Mouse (Mus musculus) kidney, embryonic 15.5 days (tissue): ENCODE results near the gene Olfr960. TPM values are rescaled to one million over a fixed set of nuclear protein-coding genes. Genes with fewer than 3 reads are reported as not detected.

Source experiments
- ATAC-seq: fragments of 200-750 bp; cut with Nextera tagmentation; replicated peaks from 2 replicates; pipeline ENCODE4 v1.8.0; 2017; ENCODE audit warnings: moderate TSS enrichment; ENCODE audit not compliant: low FRiP score
- H3K27ac ChIP-seq: fragments of 300-500 bp; sonication (generic); 2 replicates; pipeline ENCODE4 v1.5.1; 2015; ENCODE audit warnings: mild to moderate bottlenecking, inconsistent platforms
- H3K27me3 ChIP-seq: fragments of 300-500 bp; sonication (generic); 2 replicates; pipeline ENCODE4 v1.6.1; 2015; ENCODE audit warnings: inconsistent platforms
- H3K36me3 ChIP-seq: fragments of 300-500 bp; sonication (generic); 2 replicates; pipeline ENCODE4 v1.6.1; 2015; ENCODE audit warnings: inconsistent platforms
- H3K4me1 ChIP-seq: fragments of 300-500 bp; sonication (generic); 2 replicates; pipeline ENCODE4 v1.6.1; 2015; ENCODE audit warnings: inconsistent platforms
- H3K4me2 ChIP-seq: fragments of 300-500 bp; sonication (generic); 2 replicates; pipeline ENCODE4 v1.6.1; 2015; ENCODE audit warnings: moderate library complexity, mild to moderate bottlenecking, inconsistent platforms
- H3K4me3 ChIP-seq: fragments of 300-500 bp; sonication (generic); replicated peaks from 2 replicates; pipeline ENCODE4 v1.5.1; 2015; ENCODE audit warnings: mild to moderate bottlenecking, inconsistent platforms
- H3K9ac ChIP-seq: fragments of 300-500 bp; sonication (generic); 2 replicates; pipeline ENCODE4 v1.6.1; 2015; ENCODE audit warnings: mild to moderate bottlenecking, inconsistent platforms
- H3K9me3 ChIP-seq: fragments of 300-500 bp; sonication (generic); replicated peaks from 2 replicates; pipeline ENCODE4 v1.6.1; 2016; ENCODE audit warnings: inconsistent platforms
- WGBS: fragments of 180-500 bp; shearing (Covaris S2); methylation state at CpG from one replicate; pipeline ENCODE4 v1.1.7; 2015; ENCODE audit warnings: mixed read lengths; 5-methylcytosine and 5-hydroxymethylcytosine counted together
- polyA plus RNA-seq: library from polyadenylated mRNA; unstranded; fragments of >200 nt; fragmentation: Nextera tagmentation; extraction: Ambion mirVana; gene quantifications from 2 replicates; pipeline ENCODE4 v1.2.1, GENCODE M21; 2015

Olfr960 gene
- polyA plus RNA-seq: 0.16 TPM in 1 of 2 replicates, not detected in the other

DNA sequence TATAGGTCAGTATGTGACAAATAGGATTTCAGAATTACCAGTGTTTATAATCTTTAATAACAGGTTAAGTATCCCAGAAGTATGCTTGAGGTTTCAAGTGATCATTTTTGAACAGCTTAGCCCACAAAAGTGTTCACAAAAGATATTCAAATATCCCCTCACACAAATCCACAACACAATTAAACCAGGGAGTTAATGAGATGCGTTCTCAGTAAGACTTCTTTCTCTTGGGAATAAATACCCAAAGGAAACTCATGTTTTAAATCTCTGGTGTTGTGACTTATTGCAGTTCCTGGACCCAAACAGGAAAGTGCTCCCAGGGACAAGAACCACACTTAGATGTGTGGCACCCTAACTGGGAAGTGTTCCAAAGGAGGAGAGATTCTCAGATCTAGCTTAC, at the start of gene Olfr960:
TSS of gene Olfr960 (plus strand) at position 301 of the 400 bp plus-strand sequence.
- Histone ChIP-seq H3K36me3 (no peaks in the 10 kb centered on the region), H3K4me3 (no peak within 1 kb of the TSS), H3K4me1 (no peaks in the 10 kb centered on the region), H3K27ac (no peak within 1 kb of the TSS), H3K27me3 (no peaks in the 10 kb centered on the region), H3K9me3 (no peaks in the 10 kb centered on the region), H3K9ac (no peak within 1 kb of the TSS), H3K4me2 (no peak within 1 kb of the TSS)
- ATAC-seq: no peak
- WGBS: 74% methylated on average over 1 of the region's 1 CpGs

DNA sequence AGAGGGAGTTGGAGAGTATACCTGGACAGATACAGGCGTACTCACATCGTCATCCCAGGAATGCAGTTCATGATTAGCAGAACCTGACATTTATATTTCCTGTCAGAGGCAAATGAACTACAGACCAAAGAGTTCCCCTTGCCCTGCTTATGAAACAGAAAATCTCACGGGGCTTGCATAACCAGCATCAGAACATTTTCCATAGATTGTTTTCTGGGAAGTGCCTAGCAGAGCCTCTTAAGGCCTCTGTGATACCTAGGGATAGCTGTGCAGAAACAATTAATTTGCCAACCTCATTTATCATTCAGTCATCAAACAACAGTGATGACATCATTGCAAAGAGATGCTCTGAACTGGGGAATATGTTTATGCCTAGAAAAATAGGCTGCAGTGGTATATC, 45.7 kb upstream of the Olfr960 start, which contains the start of gene Olfr959:
TSS of gene Olfr959 (minus strand) at position 101 of the 400 bp plus-strand sequence.
- Histone ChIP-seq H3K4me2 (no peak within 1 kb of the TSS), H3K27ac (no peak within 1 kb of the TSS), H3K4me3 (no peak within 1 kb of the TSS), H3K9me3 (no peaks in the 10 kb centered on the region), H3K36me3 (no peaks in the 10 kb centered on the region), H3K27me3 (no peaks in the 10 kb centered on the region), H3K9ac (no peak within 1 kb of the TSS), H3K4me1 (no peaks in the 10 kb centered on the region)
- no peak for ATAC-seq
- WGBS: 79% methylated on average over 3 of the region's 3 CpGs

DNA sequence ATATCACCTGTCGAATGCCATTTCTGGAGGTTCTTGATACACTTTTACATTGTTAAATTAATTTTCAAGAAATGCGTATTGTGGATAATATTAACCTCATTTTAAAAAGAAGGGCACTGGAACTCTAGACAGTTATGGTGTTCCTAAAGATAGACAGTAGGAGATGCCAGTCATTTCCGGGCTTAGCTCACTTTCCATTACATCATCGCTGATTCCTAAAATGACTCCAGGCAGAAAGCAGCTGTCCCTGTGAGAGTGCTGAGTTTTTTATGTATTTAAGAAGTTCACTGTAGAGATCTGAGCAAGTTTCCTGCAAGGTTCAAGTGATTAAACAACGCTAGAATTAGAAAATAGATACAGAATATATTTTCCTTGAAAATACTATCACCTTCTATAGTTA, 44.1 kb upstream of the Olfr960 start:
- WGBS: 89% methylated on average over 5 of the region's 5 CpGs
- H3K9me3 ChIP-seq: no peaks in the 10 kb centered on the region

DNA sequence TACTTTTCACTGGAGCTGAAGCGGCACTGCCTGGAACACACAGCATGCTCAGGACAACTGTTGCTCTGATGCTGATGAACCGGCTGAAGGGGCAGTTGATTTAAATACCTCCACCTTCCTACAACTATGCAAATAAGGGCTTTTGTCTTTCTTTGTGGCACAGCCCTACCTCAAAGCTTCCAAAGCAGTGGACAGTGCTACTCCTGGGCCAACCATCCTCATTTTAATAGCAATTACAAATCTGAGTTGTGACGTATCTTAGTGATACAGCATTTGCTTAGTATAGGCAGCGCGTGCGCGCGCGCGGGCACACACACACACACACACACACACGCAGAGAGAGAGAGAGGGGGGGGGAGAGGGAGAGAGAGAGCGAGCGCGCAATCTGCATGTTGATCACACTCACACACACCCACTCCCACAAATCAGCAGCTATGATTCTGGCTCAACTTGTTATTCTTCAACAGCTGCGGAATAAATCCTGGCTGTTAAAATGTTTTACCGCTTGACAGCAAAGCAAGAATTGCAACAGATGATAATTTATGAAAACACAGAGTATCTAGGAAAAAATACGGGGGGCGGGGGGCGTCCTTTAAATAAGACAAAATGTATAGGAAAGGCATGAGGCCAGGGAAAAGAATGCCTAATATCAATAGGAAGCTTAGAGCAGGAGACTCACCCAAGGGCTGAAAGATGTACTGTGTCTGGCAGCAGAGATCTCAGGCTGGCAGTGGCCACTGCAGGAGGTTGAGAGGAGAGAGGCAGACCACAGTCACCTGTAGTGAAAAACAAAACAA, 18.4 kb upstream of the Olfr960 start:
- no peaks in the 10 kb centered on the region for H3K27me3 ChIP-seq
- WGBS: under 1% methylated on average over 19 of the region's 19 CpGs
- H3K9ac ChIP-seq: peak overlapping the region; percentile 26; the same call in 1 of the 2 replicates
- H3K27ac ChIP-seq: 0 out of 2 replicates have a peak overlapping the region, but pooled peaks have one; percentile 48
- no peaks in the 10 kb centered on the region for H3K36me3 ChIP-seq
- peak overlapping the region; percentile 81 for H3K4me2 ChIP-seq
- H3K9me3 ChIP-seq: no peaks in the 10 kb centered on the region
- peak; percentile 88 for ATAC-seq
- H3K4me1 ChIP-seq: peaks cover 13% of the 10 kb centered on the region; the same call in 1 of the 2 replicates
- peak overlapping the region; percentile 45 for H3K4me3 ChIP-seq

More for the DNA sequence above, 44.1 kb upstream of the Olfr960 start:
- no peak overlapping the region for H3K4me2 ChIP-seq
- H3K9ac ChIP-seq: no peak overlapping the region
- no peaks in the 10 kb centered on the region for H3K4me1 ChIP-seq
- H3K27me3 ChIP-seq: no peaks in the 10 kb centered on the region
- H3K4me3 ChIP-seq: no peak overlapping the region
- H3K36me3 ChIP-seq: no peaks in the 10 kb centered on the region
- no peak for ATAC-seq
- no peak overlapping the region for H3K27ac ChIP-seq

DNA sequence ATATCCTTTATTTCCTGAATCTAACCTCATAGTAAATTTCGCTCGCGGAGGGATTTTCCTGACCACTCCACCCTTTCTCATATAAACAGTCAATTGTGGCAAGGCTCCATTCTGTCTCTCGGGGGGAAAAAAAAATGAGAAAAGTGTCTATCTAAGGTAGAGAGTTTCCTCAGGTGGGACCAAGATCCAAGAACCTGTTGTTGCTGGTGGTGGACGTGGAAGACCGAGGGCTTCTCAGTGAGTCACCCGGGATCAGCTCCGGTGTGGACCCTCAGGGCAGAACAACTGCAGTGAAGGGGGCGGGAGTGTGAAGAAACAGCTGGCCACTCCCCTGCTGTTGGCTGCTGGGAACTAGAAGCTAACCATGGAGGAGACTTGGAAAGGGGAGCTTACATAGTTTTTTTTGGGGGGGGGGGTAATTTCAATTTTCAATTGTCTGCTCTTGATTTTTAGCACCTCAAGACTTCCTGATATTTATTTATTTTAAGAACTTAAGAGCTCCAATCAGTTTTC, 17.8 kb upstream of the Olfr960 start:
- Histone ChIP-seq H3K36me3 (no peaks in the 10 kb centered on the region), H3K27me3 (no peaks in the 10 kb centered on the region), H3K4me1 (peaks cover 13% of the 10 kb centered on the region; the same call in 1 of the 2 replicates), H3K27ac (0 out of 2 replicates have a peak overlapping the region, but pooled peaks have one; percentile 48), H3K4me2 (peak overlapping the region; percentile 81), H3K9me3 (no peaks in the 10 kb centered on the region), H3K4me3 (peak overlapping the region; percentile 45), H3K9ac (0 out of 2 replicates have a peak overlapping the region, but pooled peaks have one; percentile 26)
- under 1% methylated on average over 9 of the region's 9 CpGs for WGBS
- peak; percentile 90 for ATAC-seq

DNA sequence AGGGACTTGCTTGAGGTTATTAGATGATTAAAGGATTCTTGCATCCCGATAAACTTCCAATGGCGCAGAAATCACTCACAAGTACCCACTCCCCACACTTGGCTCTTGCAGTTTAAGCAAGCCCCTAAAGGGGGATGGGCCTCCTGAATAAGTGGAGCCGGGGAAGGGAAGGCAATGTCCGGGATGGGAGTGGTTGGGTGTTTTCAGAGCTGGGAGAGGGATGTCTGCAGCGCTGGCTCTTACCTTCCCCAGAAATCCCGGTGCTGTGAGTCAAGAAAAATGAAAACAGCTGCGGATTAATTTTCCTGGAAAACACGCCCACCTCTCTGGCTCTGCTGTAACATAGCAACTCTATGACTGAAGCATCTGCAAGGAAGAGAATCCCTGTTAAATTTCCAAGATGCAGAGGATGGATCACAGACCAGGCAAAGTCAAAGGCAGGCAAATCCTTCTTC, 17.1 kb upstream of the Olfr960 start, which contains the start of gene AW551984:
TSS of gene AW551984 (minus strand) at position 405 of the 455 bp plus-strand sequence.
- Histone ChIP-seq H3K4me1 (peaks cover 13% of the 10 kb centered on the region; the same call in 1 of the 2 replicates), H3K4me3 (peak within 1 kb of the TSS; percentile 45), H3K27me3 (no peaks in the 10 kb centered on the region), H3K4me2 (peak within 1 kb of the TSS; percentile 81), H3K9ac (0 out of 2 replicates have a peak within 1 kb of the TSS, but pooled peaks have one; percentile 26), H3K27ac (0 out of 2 replicates have a peak within 1 kb of the TSS, but pooled peaks have one; percentile 52), H3K9me3 (no peaks in the 10 kb centered on the region), H3K36me3 (no peaks in the 10 kb centered on the region)
- ATAC-seq: peak; percentile 68
- WGBS: 0% methylated on average over 8 of the region's 8 CpGs

DNA sequence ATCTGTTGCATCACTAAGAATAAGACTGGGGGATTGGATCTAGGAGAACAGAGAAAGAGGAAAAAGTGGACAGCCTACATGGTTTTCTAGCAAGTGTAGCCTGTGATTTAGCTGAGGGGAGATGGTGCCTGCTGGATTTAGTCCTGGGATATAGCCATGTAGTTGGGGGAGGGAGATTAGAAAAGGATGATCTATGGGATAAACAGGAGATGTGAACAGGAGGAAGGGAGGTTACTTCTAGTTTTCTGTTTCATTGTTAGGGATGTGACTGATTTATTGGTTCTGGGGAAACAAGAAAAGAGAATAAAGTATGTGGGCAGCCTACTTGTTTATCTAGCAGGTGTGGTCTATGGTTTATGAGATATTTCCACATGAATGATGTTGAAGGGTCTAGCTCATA, 12.7 kb upstream of the Olfr960 start:
- Histone ChIP-seq H3K9me3 (no peaks in the 10 kb centered on the region), H3K4me2 (no peak overlapping the region), H3K4me3 (no peak overlapping the region), H3K4me1 (peaks cover 8% of the 10 kb centered on the region; the same call in 1 of the 2 replicates), H3K27me3 (no peaks in the 10 kb centered on the region), H3K27ac (no peak overlapping the region), H3K9ac (no peak overlapping the region), H3K36me3 (no peaks in the 10 kb centered on the region)
- ATAC-seq: no peak; the same call in 1 of the 2 replicates

DNA sequence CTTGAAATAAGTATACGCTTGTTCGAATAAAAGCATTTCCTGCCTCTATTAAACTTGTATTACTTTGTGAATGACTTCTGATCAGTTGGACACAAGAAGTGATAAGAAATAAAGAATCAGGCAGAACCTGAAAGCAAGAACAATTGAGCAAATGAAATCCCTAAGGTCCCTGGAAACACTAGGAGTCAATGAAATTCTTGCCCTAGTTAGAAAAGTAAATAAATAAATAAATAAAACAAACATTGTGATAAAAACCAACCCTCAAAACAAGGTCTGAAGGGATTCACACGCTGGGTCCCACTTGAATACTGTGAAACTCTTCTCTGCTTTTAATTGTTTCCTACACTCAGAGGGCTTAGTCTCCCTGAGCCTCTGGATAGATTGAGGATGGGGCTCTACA, 10.8 kb upstream of the Olfr960 start, which contains the start of gene Olfr148:
TSS of gene Olfr148 (plus strand) at position 301 of the 400 bp plus-strand sequence.
- H3K27me3 ChIP-seq: no peaks in the 10 kb centered on the region
- no peaks in the 10 kb centered on the region for H3K9me3 ChIP-seq
- H3K9ac ChIP-seq: no peak within 1 kb of the TSS
- H3K36me3 ChIP-seq: no peaks in the 10 kb centered on the region
- H3K4me3 ChIP-seq: no peak within 1 kb of the TSS
- 81% methylated on average over 3 of the region's 3 CpGs for WGBS
- no peak within 1 kb of the TSS for H3K27ac ChIP-seq
- no peak within 1 kb of the TSS for H3K4me2 ChIP-seq
- ATAC-seq: no peak
- no peaks in the 10 kb centered on the region for H3K4me1 ChIP-seq

DNA sequence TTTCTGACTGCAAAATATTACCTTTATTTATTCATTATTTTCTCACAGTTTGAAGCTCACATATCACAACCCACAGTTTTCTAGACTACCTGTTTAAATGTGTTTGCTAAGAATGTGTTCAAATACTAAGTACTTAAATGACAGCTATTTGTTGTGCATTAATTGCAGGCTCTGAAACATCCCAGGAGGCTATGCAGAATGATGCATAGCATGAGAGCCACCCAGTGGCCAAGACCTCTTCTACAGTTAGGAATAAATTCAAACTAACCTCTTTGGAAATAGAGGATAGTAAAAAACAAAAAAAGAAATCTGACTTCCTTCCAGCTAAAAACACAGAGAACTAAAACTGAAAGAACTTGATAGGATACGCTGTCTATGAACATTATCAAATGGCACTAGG, 9.2 kb upstream of the Olfr960 start:
- H3K27ac ChIP-seq: no peak overlapping the region
- no peak overlapping the region for H3K4me2 ChIP-seq
- H3K27me3 ChIP-seq: no peaks in the 10 kb centered on the region
- WGBS: 72% methylated on average over 1 of the region's 1 CpGs
- no peak overlapping the region for H3K9ac ChIP-seq
- no peaks in the 10 kb centered on the region for H3K36me3 ChIP-seq
- no peaks in the 10 kb centered on the region for H3K4me1 ChIP-seq
- H3K4me3 ChIP-seq: no peak overlapping the region
- H3K9me3 ChIP-seq: no peaks in the 10 kb centered on the region
- ATAC-seq: no peak

DNA sequence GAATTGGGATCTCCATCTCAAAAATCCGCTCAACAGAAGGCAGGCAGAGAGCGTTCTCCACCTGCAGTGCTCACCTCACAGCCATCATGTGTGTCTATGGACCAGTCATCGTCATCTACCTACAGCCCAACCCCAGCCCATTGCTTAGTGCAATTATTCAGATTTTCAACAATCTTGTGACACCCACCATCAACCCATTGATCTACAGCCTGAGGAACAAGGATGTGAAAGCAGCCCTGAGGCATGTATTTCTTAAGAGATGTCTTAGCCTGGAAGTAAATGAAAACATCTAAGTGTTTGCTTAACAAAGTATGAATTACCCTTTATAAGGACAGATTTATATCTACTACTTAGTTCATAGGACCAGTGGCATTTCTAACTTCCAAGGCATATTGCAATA, 2.6 kb downstream of the Olfr960 start:
- Histone ChIP-seq H3K9me3 (no peaks in the 10 kb centered on the region), H3K27ac (no peak overlapping the region), H3K4me3 (no peak overlapping the region), H3K27me3 (no peaks in the 10 kb centered on the region), H3K4me1 (no peaks in the 10 kb centered on the region), H3K36me3 (no peaks in the 10 kb centered on the region), H3K9ac (no peak overlapping the region), H3K4me2 (no peak overlapping the region)
- WGBS: 88% methylated on average over 3 of the region's 3 CpGs
- no peak for ATAC-seq

DNA sequence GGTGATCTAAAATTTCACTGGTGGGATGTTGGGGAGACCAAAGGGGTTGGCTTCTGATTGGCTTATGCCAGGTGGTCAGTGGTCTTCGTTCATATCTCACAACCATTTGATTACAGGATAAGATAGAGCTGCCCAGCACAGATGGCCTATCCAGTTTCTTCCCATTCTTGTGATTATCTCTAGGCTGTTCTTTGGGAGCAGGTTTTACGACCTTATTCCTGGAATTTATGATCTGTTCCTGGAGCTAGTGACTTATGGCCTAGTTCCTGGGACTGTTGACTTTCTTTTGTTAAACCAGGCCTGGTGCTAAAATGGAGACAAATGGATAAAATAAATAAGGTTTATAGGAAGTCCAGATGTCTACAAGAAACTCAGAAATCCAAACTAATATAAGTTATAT, 3.5 kb downstream of the Olfr960 start:
- H3K36me3 ChIP-seq: no peaks in the 10 kb centered on the region
- peak; percentile 84 for ATAC-seq
- no peak overlapping the region for H3K4me2 ChIP-seq
- H3K27me3 ChIP-seq: no peaks in the 10 kb centered on the region
- 11% methylated on average over 2 of the region's 2 CpGs for WGBS
- no peaks in the 10 kb centered on the region for H3K9me3 ChIP-seq
- H3K27ac ChIP-seq: no peak overlapping the region
- no peak overlapping the region for H3K9ac ChIP-seq
- H3K4me1 ChIP-seq: no peaks in the 10 kb centered on the region
- no peak overlapping the region for H3K4me3 ChIP-seq

DNA sequence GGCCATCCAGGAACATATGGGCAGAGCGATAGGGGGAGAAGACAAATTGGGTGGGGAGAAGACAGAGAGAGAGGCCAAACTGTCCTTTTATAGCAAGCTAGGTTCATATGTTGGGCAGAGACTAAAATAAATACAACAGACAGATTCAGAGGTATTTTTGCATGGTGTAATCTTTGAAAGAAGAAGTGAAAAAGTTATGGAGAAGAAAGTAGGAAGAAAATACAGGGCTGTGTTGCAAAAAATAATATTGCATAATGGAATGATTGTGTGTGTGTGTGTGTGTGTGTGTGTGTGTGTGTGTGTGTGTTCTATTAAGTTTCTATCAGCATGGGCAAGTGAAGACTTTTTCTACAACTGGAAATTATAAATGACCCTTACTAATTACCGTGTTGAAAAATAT, 7.9 kb downstream of the Olfr960 start:
- 83% methylated on average over 2 of the region's 2 CpGs for WGBS
- no peaks in the 10 kb centered on the region for H3K9me3 ChIP-seq

More for the DNA sequence above, 7.9 kb downstream of the Olfr960 start:
- no peak for ATAC-seq
- H3K36me3 ChIP-seq: no peaks in the 10 kb centered on the region
- no peak overlapping the region for H3K9ac ChIP-seq
- H3K4me3 ChIP-seq: no peak overlapping the region
- no peaks in the 10 kb centered on the region for H3K4me1 ChIP-seq
- H3K27me3 ChIP-seq: no peaks in the 10 kb centered on the region
- H3K27ac ChIP-seq: no peak overlapping the region
- H3K4me2 ChIP-seq: no peak overlapping the region
